Mouse (Mus musculus): ENCODE measurements at regions not wholly inside any gene's neighbourhood (a gene's known extent, or its start where the extent isn't known, plus 50 kb on each side); places are given as distances from the start of the nearest gene placed in this dataset.

DNA sequence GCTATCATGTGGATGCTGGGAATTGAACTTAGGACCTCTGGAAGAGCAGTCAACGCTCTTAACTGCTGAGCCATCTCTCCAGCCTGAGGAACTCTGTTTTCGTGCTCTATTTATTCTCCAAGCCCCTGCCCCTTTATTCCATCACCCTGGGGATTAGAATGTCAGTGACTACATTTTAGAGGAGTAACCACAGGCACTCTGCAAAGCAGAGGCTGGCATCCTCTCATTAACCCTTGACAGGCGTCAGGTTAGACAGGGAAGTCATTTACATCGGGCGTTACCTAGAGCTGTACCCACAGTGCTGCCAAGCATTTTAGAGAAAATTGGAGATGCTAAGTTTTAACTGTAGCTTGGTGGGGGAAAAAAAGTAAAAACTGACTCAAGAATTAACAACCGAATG lies 105.4 kb upstream of the Krr1 start:
- no peak for DNase-seq (ENCODE audit: low read depth in 2 of 2, low spot score in 2 of 2)

DNA sequence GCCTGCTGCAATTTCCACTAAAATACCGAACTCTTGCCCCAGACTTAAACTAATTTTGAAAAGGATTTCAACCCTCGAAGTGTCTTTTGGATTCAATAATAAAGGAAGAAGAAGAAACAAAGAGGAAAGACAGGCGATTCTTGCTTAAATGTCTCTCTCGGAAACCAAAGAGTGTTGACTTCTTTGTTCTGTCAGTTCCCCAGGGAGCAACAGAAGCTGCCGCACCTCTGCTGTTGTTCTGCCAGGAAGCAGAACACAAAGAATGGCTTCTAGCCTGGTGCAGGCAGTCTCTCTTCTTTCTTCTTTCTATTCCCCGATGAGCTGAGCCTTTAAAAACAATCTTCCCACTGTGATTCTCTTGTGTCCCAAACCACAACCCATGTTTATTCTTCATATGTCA lies 104.9 kb upstream of the Krr1 start:
- no peak for DNase-seq (ENCODE audit: low read depth in 2 of 2, low spot score in 2 of 2)

DNA sequence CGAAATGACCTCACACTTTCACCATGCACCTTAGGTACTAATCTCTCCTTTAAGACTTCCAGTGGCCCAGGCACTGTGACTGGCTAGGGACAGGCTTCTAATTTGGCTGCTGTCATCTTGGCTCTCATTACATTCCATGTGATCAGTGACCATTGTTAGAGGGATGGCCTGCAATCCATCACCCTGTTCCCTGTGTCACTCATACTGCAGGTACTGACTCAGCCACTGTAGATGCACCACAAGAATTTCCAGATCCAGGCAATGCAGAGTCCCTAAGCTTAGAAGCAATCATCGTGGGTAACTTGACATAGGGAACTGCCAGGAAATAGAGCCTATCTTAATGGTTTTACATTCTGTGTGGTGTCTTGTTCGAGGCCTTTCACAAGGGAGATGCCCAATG lies 92.1 kb upstream of the Krr1 start:
- DNase-seq (ENCODE audit: low read depth in 2 of 2, low spot score in 2 of 2) = no peak

DNA sequence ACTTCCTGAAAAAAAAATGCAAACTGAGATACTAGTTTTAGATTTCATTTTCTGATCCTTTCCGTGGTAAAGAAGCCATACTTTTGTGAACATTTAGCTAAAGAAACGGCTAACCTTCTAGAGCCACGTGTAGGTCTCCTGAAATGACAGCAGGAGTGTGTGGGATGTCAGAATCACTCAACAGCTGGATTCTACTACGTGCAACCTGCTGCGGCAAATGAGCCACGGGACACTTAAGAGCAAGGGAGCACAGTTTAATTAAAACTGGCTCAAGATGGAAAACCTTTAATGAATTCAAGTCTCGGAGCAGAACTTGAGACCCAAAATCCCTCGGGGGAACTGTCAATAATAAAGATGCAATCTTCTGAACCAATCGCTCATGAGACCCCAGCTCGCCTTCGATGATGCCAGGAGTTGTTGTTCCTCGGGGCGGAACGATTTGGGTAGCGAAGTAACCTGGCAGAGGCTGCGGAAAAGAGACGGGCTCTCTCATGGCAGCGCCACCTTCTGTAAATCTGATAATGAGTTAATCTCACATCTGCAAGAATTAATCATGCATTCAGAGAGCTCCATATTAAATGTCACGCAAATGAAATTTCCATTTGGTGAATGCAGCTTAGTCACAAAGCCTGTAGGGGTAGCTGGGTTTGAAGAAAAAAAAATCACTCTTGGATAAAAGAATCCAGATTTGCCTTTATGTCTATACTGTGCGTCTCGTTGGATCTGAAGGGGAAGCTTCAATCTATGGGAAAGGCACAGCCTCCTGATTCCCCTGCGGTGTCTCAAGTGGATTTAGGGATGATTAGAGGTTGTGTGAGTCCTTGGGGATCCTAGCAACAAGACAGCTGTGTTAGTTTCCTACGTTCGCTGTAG lies 90.9 kb upstream of the Krr1 start:
- no peak for DNase-seq (ENCODE audit: low read depth in 2 of 2, low spot score in 2 of 2)

DNA sequence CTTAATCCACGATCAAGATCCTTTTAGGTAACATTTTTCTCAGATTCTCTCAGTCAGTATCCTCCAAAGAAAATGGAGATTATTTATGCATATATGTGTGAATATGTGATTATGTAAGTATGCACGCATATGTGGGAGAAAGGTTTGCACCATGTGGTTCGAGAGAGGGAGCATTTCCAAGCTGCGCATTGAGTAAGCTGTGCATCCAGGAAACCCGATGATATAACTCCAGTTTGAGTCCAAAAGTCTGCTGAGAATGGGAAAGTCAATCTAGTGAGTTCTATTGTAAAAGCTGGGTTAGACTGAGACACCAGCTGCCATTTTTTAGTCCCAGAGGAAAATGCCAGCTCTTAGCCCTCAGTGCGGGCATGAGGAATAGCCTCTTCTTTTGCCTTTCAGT lies 89.9 kb upstream of the Krr1 start:
- DNase-seq (ENCODE audit: low read depth in 2 of 2, low spot score in 2 of 2) = no peak

DNA sequence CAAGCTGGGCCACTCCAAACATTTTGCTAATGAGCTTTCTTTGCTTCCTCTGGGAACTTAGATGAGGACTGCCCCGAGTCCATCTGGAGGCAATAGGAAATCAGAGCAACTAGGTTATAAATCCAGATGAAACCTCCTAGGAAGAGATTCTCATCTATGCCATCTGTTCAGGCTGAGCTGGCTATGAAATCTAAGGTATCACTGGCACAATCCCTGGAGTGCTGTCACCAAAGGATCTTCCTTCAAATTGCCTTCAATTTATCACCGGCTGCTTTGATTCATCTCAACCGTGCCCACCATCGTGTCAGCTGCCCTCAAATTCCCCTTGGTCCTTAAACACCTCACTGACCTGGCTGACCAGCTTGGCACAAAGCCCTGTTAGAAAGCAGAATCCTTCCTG lies 87.8 kb upstream of the Krr1 start:
- DNase-seq (ENCODE audit: low read depth in 2 of 2, low spot score in 2 of 2) = no peak

DNA sequence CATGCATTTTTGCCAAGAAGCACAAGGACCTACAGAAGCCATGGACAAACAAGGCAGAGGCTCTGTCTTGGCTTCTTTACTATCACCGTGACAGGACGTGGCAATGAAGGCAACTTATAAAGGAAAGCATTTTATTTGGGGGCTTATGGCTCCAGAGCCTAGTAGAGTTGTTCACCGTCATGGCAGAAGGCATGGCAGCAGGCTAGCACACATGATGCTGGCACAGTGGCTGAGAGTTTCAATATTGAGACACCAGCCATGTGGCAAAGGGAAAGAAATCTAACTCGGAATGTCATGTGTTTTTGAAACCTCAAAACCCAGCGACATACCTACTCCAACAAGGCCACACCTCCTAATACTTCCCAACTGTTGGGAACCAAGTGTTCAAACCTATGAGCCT lies 83.4 kb upstream of the Krr1 start:
- no peak for DNase-seq (ENCODE audit: low read depth in 2 of 2, low spot score in 2 of 2)

DNA sequence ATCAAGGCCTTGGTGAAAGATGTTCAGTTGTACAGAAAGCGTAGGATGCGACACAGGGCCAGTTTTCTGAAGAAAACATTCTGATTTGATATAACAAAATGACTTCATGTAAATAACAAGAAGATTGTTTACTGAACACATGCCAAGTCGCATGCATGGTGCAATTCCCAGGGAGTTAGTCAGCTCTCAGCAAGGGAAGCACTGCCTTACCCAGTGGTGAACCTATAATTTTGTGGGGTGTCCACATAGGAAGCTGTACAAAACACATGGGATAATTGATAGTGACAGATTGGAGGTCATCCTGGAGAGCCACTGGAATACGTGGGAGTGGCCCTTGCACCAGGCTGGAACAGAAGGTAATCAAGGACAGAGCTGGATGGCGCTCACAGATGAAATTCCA lies 79.0 kb upstream of the Krr1 start:
- no peak for DNase-seq (ENCODE audit: low read depth in 2 of 2, low spot score in 2 of 2)

DNA sequence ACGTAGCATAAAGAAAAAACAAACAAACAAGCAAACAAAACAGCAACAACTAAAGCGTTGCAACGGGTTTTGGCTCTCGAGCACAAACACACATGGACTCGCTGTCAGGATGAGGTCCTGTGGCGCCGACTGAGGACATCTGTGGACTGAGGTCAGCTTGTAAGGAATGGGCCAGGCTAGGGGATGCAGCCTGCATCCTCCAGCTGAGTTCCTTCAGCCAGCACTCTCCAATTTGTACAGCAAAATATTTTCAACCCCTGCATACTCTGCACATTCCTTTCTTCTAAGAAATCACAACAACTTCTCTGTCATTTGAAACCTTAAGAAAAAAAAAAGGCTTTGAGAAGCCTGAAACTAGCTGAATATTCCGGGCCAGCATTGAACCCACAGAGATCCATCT lies 78.5 kb upstream of the Krr1 start:
- no peak for DNase-seq (ENCODE audit: low read depth in 2 of 2, low spot score in 2 of 2)

DNA sequence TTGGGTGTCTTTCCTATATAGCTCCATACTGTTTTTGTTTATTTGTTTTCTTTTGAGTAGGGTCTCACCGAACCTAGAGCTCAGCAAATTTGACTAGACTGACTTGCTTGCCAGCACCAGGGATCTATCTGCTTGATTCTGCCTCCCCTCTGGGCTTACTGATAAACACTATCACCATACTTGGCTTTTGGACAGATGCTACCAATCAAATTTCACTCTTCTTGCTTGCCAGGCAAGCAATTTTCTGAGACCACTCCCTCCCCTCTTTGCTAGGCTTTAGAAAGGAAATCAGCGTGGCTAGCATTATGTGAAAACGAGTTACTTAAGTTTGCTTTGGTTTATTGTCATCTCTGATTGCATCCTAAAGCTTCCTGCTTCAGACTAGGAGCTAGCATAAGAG lies 75.1 kb upstream of the Krr1 start:
- no peak for DNase-seq (ENCODE audit: low read depth in 2 of 2, low spot score in 2 of 2)

DNA sequence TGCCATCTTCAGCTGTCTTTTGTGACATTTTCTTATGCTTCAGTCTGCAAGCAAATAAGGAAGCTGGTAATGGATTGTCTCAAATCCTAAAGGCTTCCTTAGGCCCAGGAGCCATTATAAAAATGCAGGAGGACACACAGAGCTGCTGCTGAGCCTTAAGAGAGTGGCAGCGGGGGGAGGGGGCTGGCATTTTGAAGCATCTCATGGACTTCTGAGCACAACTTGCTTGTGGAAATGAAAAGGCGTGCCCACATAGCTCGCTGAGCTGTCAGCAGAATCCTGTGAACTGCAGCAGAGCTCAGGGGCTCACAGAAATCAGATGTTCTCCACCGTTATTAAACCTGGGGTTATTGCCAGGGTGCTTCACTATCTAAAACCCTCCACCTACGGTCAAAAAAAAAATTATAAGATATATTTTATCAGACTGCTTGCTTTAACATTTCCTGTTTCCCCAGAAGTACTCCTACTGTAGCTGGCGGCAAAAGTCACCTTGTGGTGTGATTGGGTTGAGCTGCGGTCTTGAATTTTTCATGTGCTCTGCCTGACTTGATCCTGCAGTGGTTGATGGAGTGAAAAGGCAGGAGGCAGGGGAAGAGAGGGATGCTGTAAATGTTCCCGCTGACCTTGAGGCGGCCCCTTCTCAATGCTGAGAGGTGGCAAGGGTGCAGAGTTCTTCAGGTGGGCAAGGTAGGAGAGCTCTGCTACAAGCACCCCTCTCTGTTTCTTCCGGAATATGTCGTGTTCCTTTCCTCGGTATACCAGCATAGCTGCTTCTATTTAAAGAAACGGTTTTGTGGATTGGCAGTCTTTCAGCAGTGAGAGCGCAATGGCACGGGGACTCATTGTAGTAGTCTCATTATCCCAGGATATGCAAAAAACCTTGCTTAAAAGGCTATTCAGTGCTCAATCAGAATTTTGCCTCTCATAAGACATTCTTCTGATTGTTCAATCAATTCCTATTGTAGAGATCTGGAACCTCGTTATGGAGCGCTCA lies 71.4 kb upstream of the Krr1 start:
- DNase-seq (ENCODE audit: low read depth in 2 of 2, low spot score in 2 of 2) = no peak

DNA sequence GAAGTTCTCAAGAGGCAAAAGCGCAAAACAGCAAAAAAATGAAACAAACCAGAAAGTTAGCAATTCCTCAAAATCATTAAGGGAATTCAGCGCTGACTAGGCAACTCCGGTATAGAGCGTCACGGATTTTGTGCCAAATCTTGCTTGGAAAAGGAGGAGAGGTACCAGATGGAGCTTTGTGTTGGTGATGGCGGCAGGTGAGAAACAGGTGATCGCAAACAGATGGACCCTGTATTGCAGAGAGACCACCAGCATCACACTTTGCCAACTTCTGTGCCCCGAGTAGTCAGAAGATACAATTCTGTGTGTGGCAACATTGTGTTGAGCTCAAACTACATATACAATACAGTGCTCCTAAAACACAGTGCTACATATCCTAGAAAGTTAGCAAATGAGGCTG lies 68.5 kb upstream of the Krr1 start:
- DNase-seq (ENCODE audit: low read depth in 2 of 2, low spot score in 2 of 2) = no peak

DNA sequence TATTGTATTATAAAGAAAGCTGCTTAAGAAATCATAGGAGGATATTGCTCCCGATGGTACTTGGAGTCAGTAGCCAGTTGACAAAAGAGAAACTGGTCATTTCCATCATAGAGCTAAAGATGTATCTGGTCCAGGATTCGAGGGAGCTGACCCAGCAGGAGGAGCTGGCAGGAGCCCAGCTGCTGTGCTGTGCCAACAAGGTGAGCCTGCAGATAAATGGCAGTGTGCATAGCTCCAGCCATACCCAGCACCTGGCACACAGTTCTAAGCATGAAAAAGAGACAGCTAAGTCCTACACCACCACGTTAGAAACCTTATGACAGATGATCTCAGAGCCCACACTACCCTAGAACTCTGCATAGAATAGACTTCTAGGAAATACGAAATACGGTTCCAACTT lies 64.6 kb upstream of the Krr1 start:
- no peak for DNase-seq (ENCODE audit: low read depth in 2 of 2, low spot score in 2 of 2)

DNA sequence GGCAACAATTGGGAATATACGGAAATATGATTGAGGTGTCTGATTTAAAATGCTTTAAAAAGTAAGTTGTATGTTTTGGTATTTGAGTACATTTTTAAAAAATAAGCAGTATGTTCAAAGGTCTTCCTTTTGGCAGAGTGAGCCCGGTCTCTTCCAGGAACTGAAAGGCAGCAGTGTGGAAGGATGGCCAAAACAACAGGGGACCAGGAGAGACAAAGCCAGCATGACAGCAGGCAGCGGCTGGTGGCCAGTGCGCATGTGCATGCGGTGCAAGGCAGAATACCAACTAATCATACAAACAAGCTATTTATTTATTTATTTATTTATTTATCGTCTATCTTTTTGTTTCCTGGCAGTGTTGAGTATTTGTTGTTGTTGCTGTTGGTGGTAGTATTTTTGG lies 59.9 kb upstream of the Krr1 start:
- no peak for DNase-seq (ENCODE audit: low read depth in 2 of 2, low spot score in 2 of 2)

DNA sequence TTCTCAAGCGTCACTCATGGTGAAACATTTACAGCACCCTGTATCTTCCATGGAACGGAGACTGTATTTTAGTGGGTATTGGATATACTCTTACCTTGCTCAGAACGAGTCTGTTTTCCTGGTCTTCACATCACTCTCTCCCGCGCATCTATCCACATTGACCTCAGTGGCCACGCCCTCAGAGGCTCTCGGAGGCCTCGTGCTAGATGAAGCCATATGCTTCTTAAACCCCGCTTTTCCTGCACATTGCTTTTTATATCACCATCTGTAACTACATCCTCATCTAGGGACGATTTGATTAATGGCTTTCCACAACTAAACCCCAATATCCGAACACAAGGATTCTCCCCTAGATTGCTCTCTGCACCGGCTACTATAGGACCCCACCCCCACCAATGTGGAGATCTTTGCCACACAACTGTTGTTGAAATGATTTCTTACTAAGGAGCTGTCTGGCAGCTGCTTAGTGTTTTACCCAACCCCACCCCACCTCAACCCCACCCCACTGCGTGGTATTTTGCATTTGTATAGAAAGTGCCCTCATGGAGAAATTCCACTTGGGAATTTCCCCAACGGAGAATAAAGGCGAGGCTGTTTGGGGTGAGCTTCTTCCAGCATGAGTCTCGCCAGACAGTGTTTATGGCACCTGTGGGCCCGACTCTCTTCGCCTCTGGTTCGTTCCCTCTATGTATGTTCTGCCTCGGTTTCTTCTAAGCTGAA lies 59.2 kb upstream of the Krr1 start:
- no peak for DNase-seq (ENCODE audit: low read depth in 2 of 2, low spot score in 2 of 2)

DNA sequence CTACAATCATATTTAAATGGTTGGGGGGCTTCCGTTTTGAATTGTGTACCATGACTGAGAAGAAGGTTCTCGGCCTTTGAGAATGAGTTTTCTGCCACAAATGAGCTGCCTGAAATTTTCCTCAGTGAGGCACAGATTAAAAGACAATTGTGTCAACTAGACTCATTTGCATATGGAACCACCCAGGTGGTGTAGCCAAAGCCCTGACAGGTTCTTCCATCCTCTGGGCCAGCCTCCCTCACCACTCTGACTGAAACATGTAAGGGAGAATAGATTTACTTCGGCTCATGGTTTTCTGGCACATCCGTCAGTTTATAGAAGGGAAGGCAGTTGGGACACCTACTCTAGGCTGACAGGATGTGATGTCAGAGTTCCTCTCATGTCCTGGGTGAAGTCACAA lies 58.2 kb upstream of the Krr1 start:
- DNase-seq (ENCODE audit: low read depth in 2 of 2, low spot score in 2 of 2) = no peak

DNA sequence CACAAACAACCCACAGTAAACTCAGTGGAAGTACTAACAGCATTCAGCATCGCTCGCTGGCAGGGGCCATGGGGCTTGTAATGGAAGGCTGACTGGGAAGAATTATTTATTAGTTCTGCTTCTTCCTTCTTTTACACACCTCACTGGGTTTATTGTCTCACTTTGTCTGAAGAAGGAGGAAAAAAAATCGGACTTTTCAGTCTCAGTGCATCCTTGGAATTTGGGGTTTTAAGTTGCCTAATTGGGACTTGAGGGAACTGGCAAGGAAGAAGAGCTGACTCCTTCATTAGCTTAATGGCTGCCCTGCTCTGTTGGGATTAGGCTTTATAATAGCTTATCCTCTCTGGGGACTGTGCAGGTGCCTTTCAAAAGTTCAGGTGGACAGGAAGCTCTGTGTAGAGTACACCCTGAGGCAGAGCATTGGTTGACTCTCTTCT lies 54.4 kb upstream of the Krr1 start:
- no peak for DNase-seq (ENCODE audit: low read depth in 2 of 2, low spot score in 2 of 2)

DNA sequence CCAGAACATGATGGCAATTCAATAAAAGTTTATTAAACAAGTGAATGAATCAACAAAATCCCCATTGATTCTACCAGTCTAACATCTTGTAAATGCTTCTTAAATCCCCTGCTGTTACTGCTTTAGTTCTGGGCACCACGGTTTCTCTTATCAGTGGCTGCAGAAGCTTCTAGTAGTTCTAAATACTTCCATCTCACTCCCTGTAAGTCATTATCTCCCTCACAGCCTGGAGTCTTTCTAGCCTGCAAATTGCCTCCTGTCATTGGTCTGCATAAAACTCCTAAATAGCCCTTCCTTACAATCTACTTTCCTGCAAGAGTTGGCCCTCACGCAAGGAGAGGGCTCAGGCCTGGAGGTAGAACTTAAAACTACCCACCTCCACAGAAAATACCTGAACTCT lies 53.0 kb upstream of the Krr1 start:
- DNase-seq (ENCODE audit: low read depth in 2 of 2, low spot score in 2 of 2) = no peak

DNA sequence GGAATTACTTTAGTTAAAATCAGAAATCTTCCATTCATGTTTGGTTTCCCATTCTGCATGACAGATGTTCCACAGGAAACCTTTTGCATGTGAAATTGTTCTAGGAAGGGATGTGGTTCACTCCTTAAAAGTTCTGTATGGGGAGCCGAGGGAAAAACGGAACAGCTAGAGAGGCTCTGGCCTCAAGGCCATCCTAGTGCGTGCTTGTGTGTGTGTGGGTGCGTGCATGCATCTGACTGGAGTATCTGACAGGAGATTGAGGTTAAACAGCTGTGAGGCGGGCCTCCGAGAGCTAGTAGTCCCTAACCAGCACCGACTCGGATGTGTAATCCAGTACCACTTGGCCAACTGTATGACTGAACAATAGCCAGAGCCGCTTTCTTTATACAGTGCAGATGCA lies 51.0 kb upstream of the Krr1 start:
- DNase-seq (ENCODE audit: low read depth in 2 of 2, low spot score in 2 of 2) = no peak
